Mouse (Mus musculus) cerebellum, adult 2 months (tissue): ENCODE measurements around the gene Apip. TPM values are rescaled to one million over a fixed set of nuclear protein-coding genes. Genes with fewer than 3 reads are reported as not detected.
A peak's percentile ranks its signal among the peaks of the same experiment; 100 is the strongest.

Source experiments
- DNase-seq, 2 experiments: peaks; one replicate each; pipeline ENCODE4 v3.0.0; 2021
- H3K27ac ChIP-seq: fragments of 200-500 bp; 2 replicates; pipeline ENCODE4 v1.5.1; 2012; ENCODE audit warnings: low read length, control low read depth, inconsistent platforms; ENCODE audit not compliant: insufficient read depth
- H3K27me3 ChIP-seq: fragments of 200-500 bp; 2 replicates; pipeline ENCODE4 v1.6.1; 2012; ENCODE audit warnings: inconsistent platforms, mild to moderate bottlenecking, low read length, moderate library complexity; ENCODE audit not compliant: control insufficient read depth, insufficient read depth
- H3K4me1 ChIP-seq: fragments of 200-500 bp; 2 replicates; pipeline ENCODE4 v1.6.1; 2011; ENCODE audit warnings: low read length; ENCODE audit not compliant: control insufficient read depth, insufficient read depth
- H3K4me3 ChIP-seq: fragments of 200-500 bp; replicated peaks from 2 replicates; pipeline ENCODE3; 2011; ENCODE audit warnings: mild to moderate bottlenecking, low read depth, low read length, control low read depth; ENCODE audit not compliant: insufficient read depth
- CTCF ChIP-seq: fragments of 200-500 bp; IDR thresholded peaks from 2 replicates; pipeline ENCODE4 v1.5.1; 2011; ENCODE audit warnings: low read depth, mild to moderate bottlenecking, control low read depth, low read length, moderate library complexity, borderline replicate concordance; ENCODE audit not compliant: insufficient read depth
- POLR2A ChIP-seq: fragments of 200-500 bp; IDR thresholded peaks from 2 replicates; pipeline ENCODE4 v1.6.1; 2011; ENCODE audit warnings: low read length, control low read depth, borderline replicate concordance; ENCODE audit not compliant: insufficient read depth
- WGBS: fragments of 180-500 bp; shearing (Covaris S2); methylation state at CpG from one replicate; pipeline ENCODE4 v1.1.7; 2018; 5-methylcytosine and 5-hydroxymethylcytosine counted together
- polyA plus RNA-seq: library from polyadenylated mRNA; depleted of rRNA; stranded (reverse); fragments of >200 nt; gene quantifications from 2 replicates; pipeline ENCODE4 v1.2.3, GENCODE M21; 2012; rRNA removed

Gene Apip
- 45.3 and 46.4 TPM in 2 replicates for polyA plus RNA-seq

- Histone ChIP-seq H3K4me3 (peak within 1 kb of the TSS; percentile 98), H3K4me1 (no peaks in the 10 kb centered on the region; the same call in 1 of the 2 replicates), H3K27ac (peak within 1 kb of the TSS; percentile 55), H3K27me3 (no peaks in the 10 kb centered on the region)
- peak; percentile 100 for DNase-seq
- TF ChIP-seq CTCF (no peak), POLR2A (peak; percentile 67)
- under 1% methylated on average over 55 of the region's 55 CpGs for WGBS
Measured at GRCm38 (mm10) chr2:103073219-103073982, at the start of gene Apip, which contains the start of gene Pdhx. Gene Apip, plus strand, starts transcription at chr2:103073675. Gene Pdhx, minus strand, starts transcription at chr2:103073513.

GRCm38 (mm10) chr2:103037831-103038230, 35.6 kb upstream of the Apip start:
- H3K27me3 ChIP-seq: no peaks in the 10 kb centered on the region
- peak in 1 of 2 experiments; percentile 10 for DNase-seq
- 40% methylated on average over 4 of the region's 4 CpGs for WGBS
- H3K4me1 ChIP-seq: peaks cover 3% of the 10 kb centered on the region; the same call in 1 of the 2 replicates
- no peak overlapping the region for H3K4me3 ChIP-seq
- TF ChIP-seq CTCF (no peak), POLR2A (no peak)
- no peak overlapping the region for H3K27ac ChIP-seq

GRCm38 (mm10) chr2:103040896-103041295, 32.6 kb upstream of the Apip start:
- TF ChIP-seq POLR2A (no peak), CTCF (no peak)
- no peak for DNase-seq
- H3K27me3 ChIP-seq: no peaks in the 10 kb centered on the region
- no peak overlapping the region for H3K4me3 ChIP-seq
- WGBS: 52% methylated on average over 8 of the region's 8 CpGs
- H3K4me1 ChIP-seq: peaks cover 12% of the 10 kb centered on the region; the same call in 1 of the 2 replicates
- H3K27ac ChIP-seq: no peak overlapping the region

- TF ChIP-seq POLR2A (no peak), CTCF (no peak)
- DNase-seq: peak in 1 of 2 experiments; percentile 65
- Histone ChIP-seq H3K27ac (no peak overlapping the region), H3K27me3 (no peaks in the 10 kb centered on the region), H3K4me1 (peaks cover 8% of the 10 kb centered on the region; the same call in 1 of the 2 replicates), H3K4me3 (no peak overlapping the region)
- 23% methylated on average over 2 of the region's 2 CpGs for WGBS
Measured at GRCm38 (mm10) chr2:103045286-103045685, 28.2 kb upstream of the Apip start.

GRCm38 (mm10) chr2:103051937-103052893, 21.3 kb upstream of the Apip start:
- TF ChIP-seq CTCF (no peak), POLR2A (no peak)
- Histone ChIP-seq H3K4me3 (no peak overlapping the region), H3K27ac (no peak overlapping the region), H3K4me1 (peaks cover 6% of the 10 kb centered on the region), H3K27me3 (no peaks in the 10 kb centered on the region)
- no peak for DNase-seq
- 79% methylated on average over 19 of the region's 19 CpGs for WGBS

GRCm38 (mm10) chr2:103055820-103056219, 17.7 kb upstream of the Apip start:
- WGBS: 93% methylated on average over 6 of the region's 6 CpGs
- peaks cover 3% of the 10 kb centered on the region for H3K4me1 ChIP-seq
- H3K4me3 ChIP-seq: no peak overlapping the region
- H3K27me3 ChIP-seq: no peaks in the 10 kb centered on the region
- TF ChIP-seq POLR2A (no peak), CTCF (no peak)
- H3K27ac ChIP-seq: no peak overlapping the region
- no peak for DNase-seq

GRCm38 (mm10) chr2:103058266-103058665, 15.2 kb upstream of the Apip start:
- Histone ChIP-seq H3K4me1 (peaks cover 2% of the 10 kb centered on the region; the same call in 1 of the 2 replicates), H3K4me3 (no peak overlapping the region), H3K27ac (no peak overlapping the region), H3K27me3 (no peaks in the 10 kb centered on the region)
- WGBS: 94% methylated on average over 3 of the region's 3 CpGs
- no peak for DNase-seq
- no peak for TF ChIP-seq POLR2A
- no peak for TF ChIP-seq CTCF
